Mouse (Mus musculus) neutrophil, adult 65 days (primary cell): ENCODE results near the gene Msx2. TPM values are rescaled to one million over a fixed set of nuclear protein-coding genes. Genes with fewer than 3 reads are reported as not detected.

ENCODE experiments used
- total RNA-seq: library from RNA; stranded (reverse); gene quantifications from 2 replicates; pipeline ENCODE4 v1.2.4, GENCODE M21; 2023

Msx2 gene
- not detected in 2 replicates for total RNA-seq

GRCm38 (mm10) chr13:53472614-53473124, at the start of gene Msx2:
Gene Msx2 (minus strand): TSS chr13:53473074.

Other genes starting within 250 kb of the Msx2 start
- gene Ror2, start 186.9 kb downstream of the Msx2 start, total RNA-seq = not detected in 2 replicates
- gene Sptlc1, start 95.7 kb downstream of the Msx2 start, total RNA-seq = 24.1 and 24.9 TPM in 2 replicates